In the genomic region with DNA sequence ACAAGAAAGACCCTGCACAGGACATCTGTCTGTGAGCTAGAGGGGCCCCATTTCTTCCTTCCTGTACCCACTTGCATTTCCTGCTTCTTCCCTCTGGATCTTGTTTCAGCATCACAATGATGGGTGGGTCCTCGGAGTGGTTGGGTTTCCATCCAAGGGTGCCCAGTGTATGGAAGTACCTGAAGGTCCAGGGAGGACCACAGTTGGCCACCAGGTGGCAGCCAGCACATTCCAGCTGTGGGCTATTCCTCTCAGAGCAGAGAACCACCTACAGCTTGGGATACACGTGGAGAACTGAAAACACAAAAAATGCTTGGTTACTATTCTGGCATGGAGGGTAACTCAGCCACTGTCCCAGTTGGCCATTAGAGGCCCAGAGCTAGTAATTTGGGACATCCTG, we compare ENCODE assay signal across 9 mouse cellular contexts. TPM values are rescaled to one million over a fixed set of nuclear protein-coding genes. Genes with fewer than 3 reads are reported as not detected.
DNase-seq lines count a peak whose midpoint lies in the region; ATAC-seq and TF ChIP-seq lines count a peak whose summit lies in the region.
"Had no signal": no experiment of that assay in that cellular context is flagged by ENCODE, and none has a peak within 500 bp of the region (broad histone marks: within the 10 kb centered on the region; RNA-seq: fewer than 3 reads in every experiment).

No protein-coding gene starts in this region.

- H3K9ac ChIP-seq in lung, postnatal 0 days (replicated peaks; ENCODE audit: low read depth), result no peak overlapping the region

- no peaks in the 10 kb centered on the region for H3K4me1 ChIP-seq in lung, postnatal 0 days (ENCODE audit: insufficient read depth, low read depth, low read length)

- no peaks in the 10 kb centered on the region for H3K27me3 ChIP-seq in lung, postnatal 0 days (replicated peaks; ENCODE audit: insufficient read depth, low read length)

- peak; percentile 56 for DNase-seq in CD4-positive, CD25-positive, alpha-beta regulatory T cell, adult 2 months (ENCODE audit: low read depth, low spot score)
- peak; percentile 25 for DNase-seq in 3134 (ENCODE audit: extremely low read depth, insufficient read length, low spot score)
- DNase-seq in adrenal gland, postnatal 25 days, result peak; percentile 78
- peak; percentile 46 to 61 for DNase-seq in frontal cortex, postnatal 36 days (ENCODE audit: low spot score in 2 of 2)
- peak; percentile 86 for DNase-seq in kidney, adult 9 months
- DNase-seq in lung, postnatal 0 days (ENCODE audit: low spot score), result peak; percentile 59
- peak; percentile 63 for DNase-seq in right cerebral cortex, postnatal 14 days

- peak; percentile 92 for TF ChIP-seq CTCF in lung, postnatal 0 days (IDR thresholded peaks at IDR 0.05)

- no peak for TF ChIP-seq EP300 in lung, postnatal 0 days (IDR thresholded peaks at IDR 0.05)

- WGBS in lung, postnatal 0 days, result 8% methylated on average over 2 of the region's 2 CpGs

- no peak overlapping the region for H3K27ac ChIP-seq in lung, postnatal 0 days (ENCODE audit: low read length)

- no peak for ATAC-seq in CD4-positive, CD25-positive, alpha-beta regulatory T cell, adult 4 months
- ATAC-seq in lung, postnatal 0 days, result peak; percentile 71

- H3K36me3 ChIP-seq in lung, postnatal 0 days (ENCODE audit: insufficient read depth, low read length), result no peaks in the 10 kb centered on the region

- no peak overlapping the region for H3K4me3 ChIP-seq in lung, postnatal 0 days (ENCODE audit: low read depth, low read length)

- no peak overlapping the region for H3K4me2 ChIP-seq in lung, postnatal 0 days (replicated peaks; ENCODE audit: low read depth, low read length)

- H3K9me3 ChIP-seq in lung, postnatal 0 days (ENCODE audit: low read length), result no peaks in the 10 kb centered on the region

RNA-seq across cellular contexts. Expression of gene Tmem255b, which starts 20.3 kb away (rescaled TPM):
- not detected for polyA plus RNA-seq in CD4-positive, CD25-positive, alpha-beta regulatory T cell, adult 4 months (2017; shearing (Covaris generic))
- total RNA-seq in adrenal gland, postnatal 25 days (2021), result 1.8 TPM in 1 of 2 replicates, not detected in the other
- 0.57 and 1.2 TPM in 2 replicates for polyA plus RNA-seq in lung, postnatal 0 days (2015; fragmentation: Nextera tagmentation; extraction: Ambion mirVana)

RNA-seq across cellular contexts. Expression of gene Gas6, which starts 39.0 kb away (rescaled TPM):
- polyA plus RNA-seq in CD4-positive, CD25-positive, alpha-beta regulatory T cell, adult 4 months (2017; shearing (Covaris generic)), result not detected
- 99.3 and 166 TPM in 2 replicates for total RNA-seq in adrenal gland, postnatal 25 days (2021)
- polyA plus RNA-seq in lung, postnatal 0 days (2015; fragmentation: Nextera tagmentation; extraction: Ambion mirVana), result 177 and 201 TPM in 2 replicates

RNA-seq across cellular contexts. Expression of gene Grk1, which starts 50.4 kb away (rescaled TPM):
- not detected for polyA plus RNA-seq in CD4-positive, CD25-positive, alpha-beta regulatory T cell, adult 4 months (2017; shearing (Covaris generic))
- total RNA-seq in adrenal gland, postnatal 25 days (2021), result not detected in 2 replicates
- polyA plus RNA-seq in lung, postnatal 0 days (2015; fragmentation: Nextera tagmentation; extraction: Ambion mirVana), result not detected in 2 replicates
- polyA plus RNA-seq: heart, embryonic 14.5 days had no signal

RNA-seq across cellular contexts. Expression of gene Atp4b, which starts 58.7 kb away (rescaled TPM):
- not detected for polyA plus RNA-seq in CD4-positive, CD25-positive, alpha-beta regulatory T cell, adult 4 months (2017; shearing (Covaris generic))
- not detected in 2 replicates for total RNA-seq in adrenal gland, postnatal 25 days (2021)
- not detected in 2 replicates for polyA plus RNA-seq in lung, postnatal 0 days (2015; fragmentation: Nextera tagmentation; extraction: Ambion mirVana)
- polyA plus RNA-seq: heart, embryonic 14.5 days had no signal

Comparison
In these comparisons a context has a peak if more than half of its experiments do, and no peak if none do; other contexts are left out.
1. DNase-seq: peak in every context shown above with its lines; median percentile 86 in kidney, adult 9 months; 78 in adrenal gland, postnatal 25 days; 63 in right cerebral cortex, postnatal 14 days; 59 in lung, postnatal 0 days; 56 in CD4-positive, CD25-positive, alpha-beta regulatory T cell, adult 2 months; 54 in frontal cortex, postnatal 36 days; 25 in 3134.
2. RNA of gene Gas6, which starts 39.0 kb away (polyA plus RNA-seq): 177 to 201 TPM in lung, postnatal 0 days; not detected in CD4-positive, CD25-positive, alpha-beta regulatory T cell, adult 4 months; every median in the first group is over 100 times any median in the second.